ENCODE assay signal across 8 mouse cellular contexts in genomic region chr11:58008437-58009050, GRCm38 (mm10). TPM values are rescaled to one million over a fixed set of nuclear protein-coding genes. Genes with fewer than 3 reads are reported as not detected.
DNase-seq lines count a peak whose midpoint lies in the region; ATAC-seq lines count a peak whose summit lies in the region.

No protein-coding gene starts in this region.

- peak; percentile 93 for ATAC-seq in hindbrain, embryonic 15.5 days (ENCODE audit: low FRiP score, low read depth)

- peak overlapping the region; percentile 87 for H3K4me2 ChIP-seq in hindbrain, embryonic 15.5 days

- peak overlapping the region; percentile 86 for H3K9ac ChIP-seq in hindbrain, embryonic 15.5 days

- H3K9me3 ChIP-seq in hindbrain, embryonic 15.5 days, result no peaks in the 10 kb centered on the region

- under 1% methylated on average over 62 of the region's 74 CpGs for WGBS in hindbrain, embryonic 15.5 days

- H3K27ac ChIP-seq in hindbrain, embryonic 15.5 days (replicated peaks), result peak overlapping the region; percentile 95

- H3K4me1 ChIP-seq in hindbrain, embryonic 15.5 days (replicated peaks), result peaks cover 31% of the 10 kb centered on the region

- H3K36me3 ChIP-seq in hindbrain, embryonic 15.5 days, result no peaks in the 10 kb centered on the region

- peak overlapping the region; percentile 71 for H3K4me3 ChIP-seq in hindbrain, embryonic 15.5 days

- DNase-seq in T-cell, adult 2 months (ENCODE audit: low spot score), result peak; percentile 82
- DNase-seq in cerebellum, postnatal 25 days, result peak; percentile 86 to 95
- peak; percentile 70 to 73 for DNase-seq in frontal cortex, postnatal 36 days (ENCODE audit: low spot score in 2 of 2)
- DNase-seq in left cerebral cortex, adult 11 months (ENCODE audit: low spot score), result peak; percentile 78
- DNase-seq in lung, postnatal 36 days, result peak; percentile 88
- DNase-seq in retina, embryonic 14.5 days (ENCODE audit: low spot score), result peak; percentile 91
- DNase-seq in thymus, postnatal 36 days, result peak; percentile 79 to 87

- no peaks in the 10 kb centered on the region for H3K27me3 ChIP-seq in hindbrain, embryonic 15.5 days

RNA-seq across cellular contexts. Expression of gene Larp1, which starts 0.3 kb away (rescaled TPM):
- 20.6 and 22.4 TPM in 2 replicates for polyA plus RNA-seq in hindbrain, embryonic 15.5 days (2015; fragmentation: Nextera tagmentation; extraction: Ambion mirVana)

Comparison
In these comparisons a context has a peak if more than half of its experiments do, and no peak if none do; other contexts are left out.
1. Peak in every context shown above with its lines: DNase-seq, ATAC-seq, H3K4me3 ChIP-seq and H3K27ac ChIP-seq.